Mouse (Mus musculus): ENCODE measurements around the gene Pex1.

- no peak for TF ChIP-seq CTCF (IDR thresholded peaks at IDR 0.05; ENCODE audit: insufficient read depth, low read depth, low read length)
- TF ChIP-seq POLR2A (IDR thresholded peaks at IDR 0.05; ENCODE audit: insufficient read depth, low read depth, low read length) = no peak
These were observed 35.8 kb downstream of the Pex1 start for GRCm38 (mm10) chr5:3631512-3632271.
